Mouse (Mus musculus): ENCODE data around the gene Fam3b.

Fam3b gene

DNA sequence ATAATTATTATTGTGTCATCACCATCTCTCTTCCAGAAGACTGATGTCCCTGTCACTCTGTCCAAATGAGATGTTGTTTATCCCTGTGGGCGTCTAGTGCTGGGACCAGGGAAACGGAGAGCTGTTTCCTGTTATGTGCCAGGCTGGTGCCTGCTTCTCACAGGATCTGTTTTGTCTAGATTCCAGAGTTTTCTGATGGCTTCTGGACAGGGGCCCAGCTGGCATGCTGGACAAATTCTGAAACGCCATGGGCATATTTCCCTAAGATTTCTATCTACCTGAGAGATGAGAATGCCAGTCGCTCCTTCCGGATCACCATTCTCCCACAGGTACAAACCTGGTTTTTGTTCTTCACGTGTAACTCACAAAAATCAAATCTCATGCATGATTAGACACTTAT, 92.9 kb downstream of the Fam3b start:
- DNase-seq (ENCODE audit: low read depth, low spot score), result no peak

Measured in WW6 (cell line).